Mouse (Mus musculus) kidney, embryonic 15.5 days (tissue): Measurements from ENCODE around the gene Cyp3a57. TPM values are rescaled to one million over a fixed set of nuclear protein-coding genes. Genes with fewer than 3 reads are reported as not detected.
"Not testable (repeated sequence)": the region's sequence is repeated elsewhere in the genome, so short reads cannot be mapped to it uniquely, and the experiment has no call there.

Experiments used
- ATAC-seq: fragments of 200-750 bp; cut with Nextera tagmentation; replicated peaks from 2 replicates; pipeline ENCODE4 v1.8.0; 2017; ENCODE audit warnings: moderate TSS enrichment; ENCODE audit not compliant: low FRiP score
- H3K27ac ChIP-seq: fragments of 300-500 bp; sonication (generic); 2 replicates; pipeline ENCODE4 v1.5.1; 2015; ENCODE audit warnings: mild to moderate bottlenecking, inconsistent platforms
- H3K27me3 ChIP-seq: fragments of 300-500 bp; sonication (generic); 2 replicates; pipeline ENCODE4 v1.6.1; 2015; ENCODE audit warnings: inconsistent platforms
- H3K36me3 ChIP-seq: fragments of 300-500 bp; sonication (generic); 2 replicates; pipeline ENCODE4 v1.6.1; 2015; ENCODE audit warnings: inconsistent platforms
- H3K4me1 ChIP-seq: fragments of 300-500 bp; sonication (generic); 2 replicates; pipeline ENCODE4 v1.6.1; 2015; ENCODE audit warnings: inconsistent platforms
- H3K4me2 ChIP-seq: fragments of 300-500 bp; sonication (generic); 2 replicates; pipeline ENCODE4 v1.6.1; 2015; ENCODE audit warnings: moderate library complexity, mild to moderate bottlenecking, inconsistent platforms
- H3K4me3 ChIP-seq: fragments of 300-500 bp; sonication (generic); replicated peaks from 2 replicates; pipeline ENCODE4 v1.5.1; 2015; ENCODE audit warnings: mild to moderate bottlenecking, inconsistent platforms
- H3K9ac ChIP-seq: fragments of 300-500 bp; sonication (generic); 2 replicates; pipeline ENCODE4 v1.6.1; 2015; ENCODE audit warnings: mild to moderate bottlenecking, inconsistent platforms
- H3K9me3 ChIP-seq: fragments of 300-500 bp; sonication (generic); replicated peaks from 2 replicates; pipeline ENCODE4 v1.6.1; 2016; ENCODE audit warnings: inconsistent platforms
- whole genome bisulfite sequencing: fragments of 180-500 bp; shearing (Covaris S2); methylation state at CpG from one replicate; pipeline ENCODE4 v1.1.7; 2015; ENCODE audit warnings: mixed read lengths; 5-methylcytosine and 5-hydroxymethylcytosine counted together
- polyA plus RNA-seq: library from polyadenylated mRNA; unstranded; fragments of >200 nt; fragmentation: Nextera tagmentation; extraction: Ambion mirVana; gene quantifications from 2 replicates; pipeline ENCODE4 v1.2.1, GENCODE M21; 2015

Gene Cyp3a57
- polyA plus RNA-seq, result not detected in 2 replicates

GRCm38 (mm10) chr5:145344941-145345340 lies at the start of gene Cyp3a57:
Gene Cyp3a57 (plus strand): TSS chr5:145345279.
- no peaks in the 10 kb centered on the region for H3K4me1 ChIP-seq
- H3K4me3 ChIP-seq, result no peak within 1 kb of the TSS
- H3K9me3 ChIP-seq, result no peaks in the 10 kb centered on the region
- H3K4me2 ChIP-seq, result no peak within 1 kb of the TSS
- WGBS, result 82% methylated on average over 1 of the region's 1 CpGs
- H3K9ac ChIP-seq, result no peak within 1 kb of the TSS
- no peaks in the 10 kb centered on the region for H3K36me3 ChIP-seq
- H3K27me3 ChIP-seq, result no peaks in the 10 kb centered on the region
- no peak for ATAC-seq
- H3K27ac ChIP-seq, result no peak within 1 kb of the TSS

- no peak for ATAC-seq
- Histone ChIP-seq H3K9ac (no peak overlapping the region), H3K9me3 (no peaks in the 10 kb centered on the region), H3K4me1 (no peaks in the 10 kb centered on the region), H3K36me3 (no peaks in the 10 kb centered on the region), H3K27me3 (no peaks in the 10 kb centered on the region), H3K4me2 (no peak overlapping the region), H3K4me3 (no peak overlapping the region), H3K27ac (no peak overlapping the region)
These were observed 44.6 kb upstream of the Cyp3a57 start for GRCm38 (mm10) chr5:145300469-145300868.

- not testable (repeated sequence) for ATAC-seq, H3K4me2 ChIP-seq, H3K4me3 ChIP-seq, H3K27me3 ChIP-seq, H3K36me3 ChIP-seq, H3K27ac ChIP-seq, H3K9ac ChIP-seq, H3K4me1 ChIP-seq, H3K9me3 ChIP-seq
- 73% methylated on average over 4 of the region's 4 CpGs for WGBS
These were observed 43.3 kb upstream of the Cyp3a57 start for GRCm38 (mm10) chr5:145301796-145302195.

- Histone ChIP-seq H3K4me2 (no peak overlapping the region), H3K4me1 (no peaks in the 10 kb centered on the region), H3K27ac (no peak overlapping the region), H3K27me3 (no peaks in the 10 kb centered on the region), H3K4me3 (no peak overlapping the region), H3K9me3 (no peaks in the 10 kb centered on the region), H3K9ac (no peak overlapping the region), H3K36me3 (no peaks in the 10 kb centered on the region)
- WGBS, result 63% methylated on average over 1 of the region's 1 CpGs
- no peak for ATAC-seq
These were observed 42.7 kb upstream of the Cyp3a57 start for GRCm38 (mm10) chr5:145302424-145302823.

- not testable (repeated sequence) for H3K27ac ChIP-seq, H3K9ac ChIP-seq, H3K4me2 ChIP-seq, H3K4me1 ChIP-seq, H3K27me3 ChIP-seq, H3K4me3 ChIP-seq, H3K36me3 ChIP-seq, H3K9me3 ChIP-seq, ATAC-seq
- 91% methylated on average over 4 of the region's 4 CpGs for WGBS
These were observed 38.1 kb upstream of the Cyp3a57 start for GRCm38 (mm10) chr5:145306953-145307352.

- ATAC-seq, H3K4me2 ChIP-seq, H3K4me1 ChIP-seq, H3K9ac ChIP-seq, H3K27ac ChIP-seq, H3K27me3 ChIP-seq, H3K36me3 ChIP-seq, H3K4me3 ChIP-seq, H3K9me3 ChIP-seq: not testable (repeated sequence)
- WGBS, result 88% methylated on average over 3 of the region's 3 CpGs
These were observed 37.3 kb upstream of the Cyp3a57 start for GRCm38 (mm10) chr5:145307811-145308210.

GRCm38 (mm10) chr5:145313845-145314244 lies 31.2 kb upstream of the Cyp3a57 start:
- Histone ChIP-seq H3K9ac (no peak overlapping the region), H3K4me3 (no peak overlapping the region), H3K27me3 (no peaks in the 10 kb centered on the region), H3K4me1 (no peaks in the 10 kb centered on the region), H3K27ac (no peak overlapping the region), H3K36me3 (no peaks in the 10 kb centered on the region), H3K9me3 (no peaks in the 10 kb centered on the region), H3K4me2 (no peak overlapping the region)
- ATAC-seq, result no peak

- H3K9me3 ChIP-seq, result no peaks in the 10 kb centered on the region
- WGBS, result 90% methylated on average over 1 of the region's 1 CpGs
- no peaks in the 10 kb centered on the region for H3K36me3 ChIP-seq
These were observed 27.9 kb upstream of the Cyp3a57 start for GRCm38 (mm10) chr5:145317141-145317540.

GRCm38 (mm10) chr5:145338756-145339155 lies 6.3 kb upstream of the Cyp3a57 start:
- H3K27me3 ChIP-seq, H3K27ac ChIP-seq, H3K4me1 ChIP-seq, H3K9ac ChIP-seq, H3K9me3 ChIP-seq, H3K4me3 ChIP-seq, H3K4me2 ChIP-seq, ATAC-seq, H3K36me3 ChIP-seq: not testable (repeated sequence)

More at GRCm38 (mm10) chr5:145317141-145317540, 27.9 kb upstream of the Cyp3a57 start:
- Histone ChIP-seq H3K4me1 (no peaks in the 10 kb centered on the region), H3K9ac (no peak overlapping the region), H3K27me3 (no peaks in the 10 kb centered on the region), H3K27ac (no peak overlapping the region), H3K4me3 (no peak overlapping the region), H3K4me2 (no peak overlapping the region)
- ATAC-seq, result no peak

- no peak for ATAC-seq
- no peak overlapping the region for H3K4me2 ChIP-seq
- no peaks in the 10 kb centered on the region for H3K27me3 ChIP-seq
- no peaks in the 10 kb centered on the region for H3K9me3 ChIP-seq
- no peak overlapping the region for H3K9ac ChIP-seq
- H3K4me3 ChIP-seq, result no peak overlapping the region
- H3K27ac ChIP-seq, result no peak overlapping the region
- H3K36me3 ChIP-seq, result no peaks in the 10 kb centered on the region
- no peaks in the 10 kb centered on the region for H3K4me1 ChIP-seq
These were observed 4.6 kb downstream of the Cyp3a57 start for GRCm38 (mm10) chr5:145349697-145350096.

- no peak overlapping the region for H3K9ac ChIP-seq
- no peak overlapping the region for H3K4me3 ChIP-seq
- no peaks in the 10 kb centered on the region for H3K4me1 ChIP-seq
- H3K27ac ChIP-seq, result no peak overlapping the region
- H3K4me2 ChIP-seq, result no peak overlapping the region
- H3K27me3 ChIP-seq, result no peaks in the 10 kb centered on the region
- no peaks in the 10 kb centered on the region for H3K36me3 ChIP-seq
- ATAC-seq, result no peak
- 84% methylated on average over 1 of the region's 1 CpGs for WGBS
- H3K9me3 ChIP-seq, result no peaks in the 10 kb centered on the region
These were observed 8.0 kb downstream of the Cyp3a57 start for GRCm38 (mm10) chr5:145353081-145353480.

GRCm38 (mm10) chr5:145415416-145415815 lies 70.3 kb downstream of the Cyp3a57 start:
- H3K9ac ChIP-seq, H3K27me3 ChIP-seq, ATAC-seq, H3K27ac ChIP-seq, H3K4me3 ChIP-seq, H3K4me2 ChIP-seq, H3K4me1 ChIP-seq, H3K36me3 ChIP-seq: not testable (repeated sequence)
- H3K9me3 ChIP-seq, result peaks cover 21% of the 10 kb centered on the region; the same call in 1 of the 2 replicates
- 85% methylated on average over 9 of the region's 9 CpGs for WGBS

GRCm38 (mm10) chr5:145422287-145422686 lies 77.2 kb downstream of the Cyp3a57 start:
- no peak overlapping the region for H3K4me3 ChIP-seq
- H3K9ac ChIP-seq, result no peak overlapping the region
- no peaks in the 10 kb centered on the region; the same call in 1 of the 2 replicates for H3K9me3 ChIP-seq
- H3K36me3 ChIP-seq, result no peaks in the 10 kb centered on the region
- WGBS, result 80% methylated on average over 1 of the region's 1 CpGs
- no peak overlapping the region for H3K4me2 ChIP-seq
- no peaks in the 10 kb centered on the region for H3K27me3 ChIP-seq
- no peak overlapping the region for H3K27ac ChIP-seq
- no peaks in the 10 kb centered on the region for H3K4me1 ChIP-seq
- no peak for ATAC-seq
